Mouse (Mus musculus): Measurements from ENCODE around the gene 4930512M02Rik.
A peak's percentile ranks its signal among the peaks of the same experiment; 100 is the strongest.

4930512M02Rik gene

GRCm38 (mm10) chr11:11564266-11565044, 63.2 kb downstream of the 4930512M02Rik start:
- DNase-seq (ENCODE audit: low read depth), result peak; percentile 99

DNA sequence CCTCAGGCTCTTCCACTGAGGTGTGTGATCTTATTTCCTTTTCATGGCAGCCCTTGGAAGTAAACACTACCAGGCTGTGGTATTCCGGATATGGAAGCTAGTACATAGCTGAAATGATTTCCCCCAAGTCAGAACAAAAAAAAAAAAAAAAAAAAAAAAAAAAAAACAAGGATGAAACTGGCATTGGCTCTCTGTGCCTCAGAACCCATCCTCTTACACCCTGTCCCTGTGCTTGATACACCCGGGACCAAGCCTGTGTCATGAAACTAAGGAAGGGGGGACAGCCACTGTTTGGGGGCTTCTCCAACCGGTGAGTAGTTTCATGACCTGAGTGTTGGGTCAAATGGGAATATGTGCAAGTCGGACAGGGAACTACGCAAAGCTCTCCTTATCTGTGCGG, 66.5 kb downstream of the 4930512M02Rik start:
- no peak for DNase-seq (ENCODE audit: low read depth)

- no peak for DNase-seq (ENCODE audit: low read depth)
Observed at GRCm38 (mm10) chr11:11559099-11559686, 68.4 kb downstream of the 4930512M02Rik start.

DNA sequence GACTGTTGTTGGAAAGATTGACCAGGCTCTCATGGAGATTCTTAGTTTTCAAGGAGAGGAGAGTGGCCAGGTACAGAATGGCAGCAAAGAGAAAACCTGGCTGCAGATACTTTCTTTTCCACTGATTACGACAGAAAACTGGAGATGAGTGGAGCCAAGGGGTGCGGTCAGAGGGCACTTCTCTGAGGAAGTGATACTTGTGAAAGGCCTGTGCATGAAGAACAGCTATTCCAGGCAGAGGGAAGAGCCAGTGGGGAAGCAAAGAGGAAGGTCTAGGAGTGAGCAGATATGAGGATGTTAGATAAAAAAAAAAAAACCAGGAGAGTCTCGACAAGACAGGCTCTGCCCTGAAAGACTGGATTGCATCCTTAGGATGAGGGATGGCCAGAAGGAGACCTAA, 69.0 kb downstream of the 4930512M02Rik start:
- DNase-seq (ENCODE audit: low read depth), result no peak

- DNase-seq (ENCODE audit: low read depth), result peak; percentile 93
Observed at GRCm38 (mm10) chr11:11557173-11557967, 70.3 kb downstream of the 4930512M02Rik start.

GRCm38 (mm10) chr11:11556186-11556585, 71.4 kb downstream of the 4930512M02Rik start:
- no peak for DNase-seq (ENCODE audit: low read depth)

- no peak for DNase-seq (ENCODE audit: low read depth)
Observed at GRCm38 (mm10) chr11:11555563-11555962, 72.1 kb downstream of the 4930512M02Rik start.

DNA sequence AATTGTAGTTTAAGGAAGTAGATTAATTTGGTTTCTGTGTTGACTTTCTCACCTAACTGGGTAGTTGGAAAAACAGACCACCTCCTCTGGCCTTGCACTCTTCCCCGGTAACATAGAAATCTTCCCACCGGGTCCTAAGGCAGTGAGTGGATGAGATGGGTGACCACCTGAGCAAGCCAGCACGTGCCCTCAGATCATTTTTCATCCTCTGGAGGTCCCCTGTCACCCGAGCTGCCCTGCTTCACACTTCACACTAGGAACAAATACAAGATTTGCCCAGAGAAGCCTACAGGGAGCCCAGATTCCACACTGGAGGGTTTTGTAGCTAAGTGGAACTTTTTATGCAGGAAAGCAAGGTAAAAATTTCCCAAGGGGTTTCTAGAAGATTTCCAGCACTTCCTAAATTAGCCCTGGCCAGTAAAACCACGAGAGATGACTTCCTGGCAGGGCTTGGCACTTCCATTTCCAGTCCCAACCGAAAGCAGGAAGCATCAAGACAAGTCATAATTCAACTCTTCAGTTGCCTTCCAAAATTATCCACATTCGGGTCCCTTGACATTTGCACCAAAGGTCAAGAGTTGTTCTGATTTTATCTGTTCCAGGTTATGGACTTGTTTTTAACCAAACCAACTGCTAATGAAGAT, 79.9 kb downstream of the 4930512M02Rik start:
- peak; percentile 34 for DNase-seq (ENCODE audit: low read depth)

DNA sequence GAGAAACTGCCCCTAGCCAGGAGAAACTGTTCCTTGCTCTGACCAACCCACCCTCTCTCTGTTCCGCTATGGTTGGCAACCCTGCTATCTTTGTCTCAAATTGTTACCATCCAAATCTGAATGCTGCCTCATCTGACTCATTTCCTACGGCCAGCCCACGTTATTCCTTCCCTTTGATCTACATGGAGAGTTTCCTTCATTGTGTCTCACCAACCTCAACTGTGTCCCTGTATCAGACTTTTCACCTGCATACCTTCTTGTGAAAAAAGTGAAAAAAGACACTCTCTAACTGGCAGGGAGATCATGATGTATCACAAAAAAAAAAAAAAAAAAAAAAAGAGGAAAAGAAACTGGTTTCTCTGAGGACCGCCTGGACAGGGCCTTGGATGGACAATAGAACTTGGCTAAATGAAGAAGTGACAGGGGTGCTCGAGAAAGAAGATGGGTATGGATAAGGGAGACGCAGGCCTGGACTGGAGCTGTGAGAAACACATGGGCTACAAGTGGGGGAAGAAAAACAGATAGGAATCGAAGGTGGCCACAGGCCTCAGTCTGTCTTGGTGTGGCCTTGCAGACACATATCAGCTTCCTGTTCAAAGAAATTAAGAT, 80.6 kb downstream of the 4930512M02Rik start:
- DNase-seq (ENCODE audit: low read depth), result peak; percentile 68

GRCm38 (mm10) chr11:11545948-11546347, 81.7 kb downstream of the 4930512M02Rik start:
- DNase-seq (ENCODE audit: low read depth), result no peak

Data from 416B (cell line).